Mouse (Mus musculus) kidney, adult 2 months (tissue): Measurements from ENCODE around the gene Cyp2w1. TPM values are rescaled to one million over a fixed set of nuclear protein-coding genes. Genes with fewer than 3 reads are reported as not detected.
A peak's percentile ranks its signal among the peaks of the same experiment; 100 is the strongest.

Source experiments
- DNase-seq: peaks from one replicate; pipeline ENCODE4 v3.0.0; 2021
- H3K27ac ChIP-seq: fragments of 200-500 bp; 2 replicates; pipeline ENCODE4 v1.5.1; 2012; ENCODE audit warnings: low read depth, low read length, control low read depth, inconsistent platforms; ENCODE audit not compliant: insufficient read depth
- H3K27me3 ChIP-seq: fragments of 200-500 bp; replicated peaks from 2 replicates; pipeline ENCODE4 v1.6.1; 2012; ENCODE audit warnings: mild to moderate bottlenecking, moderate library complexity, low read length, inconsistent platforms; ENCODE audit not compliant: control insufficient read depth, insufficient read depth
- H3K36me3 ChIP-seq: fragments of 200-500 bp; 2 replicates; pipeline ENCODE4 v1.6.1; 2012; ENCODE audit warnings: mild to moderate bottlenecking, moderate library complexity, low read length, inconsistent platforms; ENCODE audit not compliant: control insufficient read depth, insufficient read depth
- H3K4me1 ChIP-seq: fragments of 200-500 bp; 2 replicates; pipeline ENCODE4 v1.6.1; 2011; ENCODE audit warnings: low read length; ENCODE audit not compliant: control insufficient read depth, insufficient read depth
- H3K4me3 ChIP-seq: fragments of 200-500 bp; 2 replicates; pipeline ENCODE4 v1.5.1; 2011; ENCODE audit warnings: mild to moderate bottlenecking, low read depth, low read length, control low read depth; ENCODE audit not compliant: insufficient read depth
- CTCF ChIP-seq: fragments of 200-500 bp; conservative IDR thresholded peaks from 2 replicates; pipeline ENCODE4 v1.5.1; 2011; ENCODE audit warnings: low read depth, mild to moderate bottlenecking, control low read depth, low read length, moderate library complexity, mixed read lengths; ENCODE audit not compliant: insufficient read depth, insufficient read length
- POLR2A ChIP-seq: fragments of 200-500 bp; IDR thresholded peaks from one replicate; pipeline ENCODE4 v1.6.1; 2011; ENCODE audit warnings: low read depth, low read length, control low read depth
- WGBS: fragments of 180-500 bp; shearing (Covaris S2); methylation state at CpG from one replicate; pipeline ENCODE4 v1.1.7; 2018; 5-methylcytosine and 5-hydroxymethylcytosine counted together
- polyA plus RNA-seq: library from polyadenylated mRNA; depleted of rRNA; stranded (reverse); fragments of >200 nt; gene quantifications from 2 replicates; pipeline ENCODE4 v1.2.3, GENCODE M21; 2012

Gene Cyp2w1
- polyA plus RNA-seq, 1 experiment, result not detected

GRCm38 (mm10) chr5:139316982-139317675 lies 35.3 kb upstream of the Cyp2w1 start:
- DNase-seq, result peak; percentile 98
- Histone ChIP-seq H3K27ac (peak overlapping the region; percentile 95), H3K4me3 (no peak overlapping the region), H3K4me1 (peaks cover 47% of the 10 kb centered on the region), H3K36me3 (no peaks in the 10 kb centered on the region), H3K27me3 (no peaks in the 10 kb centered on the region)
- 39% methylated on average over 6 of the region's 6 CpGs for WGBS
- no peak for TF ChIP-seq POLR2A
- no peak for TF ChIP-seq CTCF

GRCm38 (mm10) chr5:139317751-139318504 lies 34.5 kb upstream of the Cyp2w1 start:
- no peak for TF ChIP-seq CTCF
- Histone ChIP-seq H3K4me3 (no peak overlapping the region), H3K27ac (peak overlapping the region; percentile 95), H3K36me3 (no peaks in the 10 kb centered on the region), H3K27me3 (no peaks in the 10 kb centered on the region), H3K4me1 (peaks cover 47% of the 10 kb centered on the region)
- DNase-seq, result peak; percentile 16
- 52% methylated on average over 21 of the region's 21 CpGs for WGBS

GRCm38 (mm10) chr5:139320424-139320823 lies 32.0 kb upstream of the Cyp2w1 start:
- Histone ChIP-seq H3K27me3 (no peaks in the 10 kb centered on the region), H3K4me1 (peaks cover 37% of the 10 kb centered on the region), H3K4me3 (no peak overlapping the region), H3K27ac (peak overlapping the region; percentile 50; the same call in 1 of the 2 replicates), H3K36me3 (no peaks in the 10 kb centered on the region)
- TF ChIP-seq CTCF (no peak), POLR2A (no peak)
- DNase-seq, result peak; percentile 84
- WGBS, result 39% methylated on average over 7 of the region's 7 CpGs

GRCm38 (mm10) chr5:139321331-139321730 lies 31.1 kb upstream of the Cyp2w1 start:
- WGBS, result 87% methylated on average over 6 of the region's 6 CpGs
- Histone ChIP-seq H3K27ac (no peak overlapping the region), H3K27me3 (no peaks in the 10 kb centered on the region), H3K36me3 (no peaks in the 10 kb centered on the region), H3K4me1 (peaks cover 36% of the 10 kb centered on the region), H3K4me3 (no peak overlapping the region)
- no peak for DNase-seq
- TF ChIP-seq POLR2A (no peak), CTCF (no peak)

GRCm38 (mm10) chr5:139323260-139323924 lies 29.0 kb upstream of the Cyp2w1 start:
- TF ChIP-seq POLR2A (no peak), CTCF (no peak)
- H3K4me1 ChIP-seq, result peaks cover 24% of the 10 kb centered on the region
- no peaks in the 10 kb centered on the region for H3K36me3 ChIP-seq
- H3K27ac ChIP-seq, result peak overlapping the region; percentile 58
- H3K4me3 ChIP-seq, result no peak overlapping the region
- peak; percentile 69 for DNase-seq
- WGBS, result 76% methylated on average over 9 of the region's 9 CpGs
- H3K27me3 ChIP-seq, result no peaks in the 10 kb centered on the region

GRCm38 (mm10) chr5:139324045-139324491 lies 28.3 kb upstream of the Cyp2w1 start:
- Histone ChIP-seq H3K4me1 (peaks cover 17% of the 10 kb centered on the region), H3K4me3 (peak overlapping the region; percentile 61; the same call in 1 of the 2 replicates), H3K36me3 (no peaks in the 10 kb centered on the region), H3K27me3 (no peaks in the 10 kb centered on the region), H3K27ac (peak overlapping the region; percentile 58)
- WGBS, result 41% methylated on average over 5 of the region's 5 CpGs
- TF ChIP-seq CTCF, result no peak; the same call in 1 of the 2 replicates
- no peak for TF ChIP-seq POLR2A
- DNase-seq, result peak; percentile 59
